Mouse (Mus musculus): Measurements from ENCODE around the gene Adgrg6. TPM values are rescaled to one million over a fixed set of nuclear protein-coding genes. Genes with fewer than 3 reads are reported as not detected.

The Adgrg6 gene
- polyA plus RNA-seq (2015; fragmentation: Nextera tagmentation; extraction: Ambion mirVana) = 0.78 and 0.82 TPM in 2 replicates

DNA sequence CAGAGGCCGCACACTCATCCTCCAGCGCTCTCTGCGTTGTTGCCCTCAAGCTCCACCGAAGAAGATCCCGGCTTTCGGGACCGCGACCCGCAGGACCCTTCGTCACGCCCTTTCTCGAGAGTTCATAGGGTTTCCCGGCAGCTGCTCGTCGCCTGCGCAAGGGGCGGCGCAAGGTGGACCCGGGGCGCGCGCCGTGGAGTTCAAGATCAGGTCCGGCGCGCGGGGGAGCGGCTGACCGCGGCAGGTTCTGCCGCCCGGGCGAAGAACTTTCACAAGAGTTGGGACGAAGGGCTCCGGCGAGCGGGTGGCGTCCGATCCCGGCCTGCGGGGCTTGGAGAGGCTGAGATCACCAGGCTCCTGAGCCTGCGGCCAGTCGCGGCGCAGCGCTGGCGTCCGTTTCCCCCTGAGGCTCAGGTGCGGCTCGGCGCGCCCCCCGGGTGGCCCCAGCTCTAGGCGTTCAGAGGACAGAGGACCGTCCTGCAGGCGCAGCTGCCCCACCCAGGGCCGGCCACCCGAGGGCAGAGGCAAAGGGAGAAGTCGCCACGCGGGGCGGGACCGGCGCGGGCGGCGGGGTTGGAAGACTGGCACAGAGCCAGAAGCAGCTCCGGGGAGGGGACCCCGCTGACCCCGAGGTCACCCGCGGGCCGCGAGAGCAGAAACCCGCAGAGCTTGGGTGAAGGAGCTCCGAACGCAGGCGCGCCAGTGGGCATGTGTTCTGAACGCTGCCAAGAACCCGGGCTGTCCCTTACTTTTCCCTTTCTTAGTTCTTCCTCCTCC lies at the start of gene Adgrg6:
Gene Adgrg6 (minus strand): TSS at position 719 of the 777 bp plus-strand sequence.
- ATAC-seq (ENCODE audit: low read depth) (peak; percentile 39; the same call in 1 of the 2 replicates), DNase-seq (no peak)
- Histone ChIP-seq H3K4me1 (replicated peaks) (no peaks in the 10 kb centered on the region), H3K4me3 (replicated peaks) (peak within 1 kb of the TSS; percentile 58), H3K36me3 (no peaks in the 10 kb centered on the region), H3K4me2 (peak within 1 kb of the TSS; percentile 72), H3K27me3 (peaks cover 32% of the 10 kb centered on the region), H3K9me3 (replicated peaks) (no peaks in the 10 kb centered on the region), H3K9ac (0 out of 2 replicates have a peak within 1 kb of the TSS, but pooled peaks have one; percentile 13), H3K27ac (no peak within 1 kb of the TSS)
- 2% methylated on average over 81 of the region's 81 CpGs for WGBS (ENCODE audit: insufficient replicate concordance)

DNA sequence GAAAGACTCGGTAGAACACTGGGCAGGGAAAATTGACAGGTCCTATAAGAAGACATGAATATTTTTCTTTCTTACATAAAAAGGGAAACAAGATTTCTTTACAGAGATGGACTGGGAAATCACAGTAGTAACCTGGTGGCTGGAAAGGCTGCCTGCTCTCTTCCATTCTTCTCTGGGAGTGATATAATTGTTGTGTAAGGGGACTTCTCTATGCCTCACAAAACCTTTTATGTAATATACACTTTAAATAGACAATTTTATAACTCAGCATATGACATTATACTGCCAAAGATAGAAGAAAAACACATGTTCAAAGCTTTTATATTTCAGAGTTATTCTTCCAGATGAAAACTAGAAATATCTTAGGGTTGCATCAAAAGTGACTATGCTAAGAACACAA lies 46.8 kb upstream of the Adgrg6 start:
- H3K9ac ChIP-seq = no peak overlapping the region
- ATAC-seq (ENCODE audit: low read depth) = no peak
- no peaks in the 10 kb centered on the region for H3K9me3 ChIP-seq (replicated peaks)
- no peak overlapping the region for H3K4me3 ChIP-seq (replicated peaks)
- no peak overlapping the region for H3K27ac ChIP-seq
- H3K36me3 ChIP-seq = no peaks in the 10 kb centered on the region
- H3K27me3 ChIP-seq = no peaks in the 10 kb centered on the region
- H3K4me2 ChIP-seq = no peak overlapping the region
- WGBS (ENCODE audit: insufficient replicate concordance) = 72% methylated on average over 1 of the region's 1 CpGs
- no peak for DNase-seq
- H3K4me1 ChIP-seq (replicated peaks) = no peaks in the 10 kb centered on the region

DNA sequence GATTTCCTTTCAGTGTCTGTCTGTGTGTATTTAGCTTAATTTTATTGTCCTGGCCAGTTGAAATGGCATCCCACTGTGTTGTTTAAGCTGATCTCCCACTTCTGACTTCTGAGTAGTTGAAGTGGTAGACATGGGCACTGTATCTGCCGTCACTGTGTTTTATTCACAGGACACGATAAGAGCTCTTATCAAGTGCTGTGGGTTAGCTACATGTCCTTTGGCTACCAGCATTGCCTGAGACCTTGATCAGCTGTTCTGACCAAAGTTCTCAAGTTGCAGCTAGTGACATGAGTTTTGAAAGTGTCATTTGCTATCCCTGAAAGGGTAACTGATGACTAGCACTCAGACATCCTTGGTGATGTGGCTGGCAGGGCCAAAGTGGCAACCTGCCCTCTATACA lies 45.4 kb upstream of the Adgrg6 start:
- DNase-seq (no peak), ATAC-seq (ENCODE audit: low read depth) (no peak)
- no peaks in the 10 kb centered on the region for H3K36me3 ChIP-seq
- no peaks in the 10 kb centered on the region for H3K9me3 ChIP-seq (replicated peaks)
- WGBS (ENCODE audit: insufficient replicate concordance) = 62% methylated on average over 2 of the region's 2 CpGs
- no peak overlapping the region for H3K9ac ChIP-seq
- no peak overlapping the region for H3K4me2 ChIP-seq
- H3K4me3 ChIP-seq (replicated peaks) = no peak overlapping the region
- no peak overlapping the region for H3K27ac ChIP-seq
- no peaks in the 10 kb centered on the region for H3K27me3 ChIP-seq
- H3K4me1 ChIP-seq (replicated peaks) = no peaks in the 10 kb centered on the region

DNA sequence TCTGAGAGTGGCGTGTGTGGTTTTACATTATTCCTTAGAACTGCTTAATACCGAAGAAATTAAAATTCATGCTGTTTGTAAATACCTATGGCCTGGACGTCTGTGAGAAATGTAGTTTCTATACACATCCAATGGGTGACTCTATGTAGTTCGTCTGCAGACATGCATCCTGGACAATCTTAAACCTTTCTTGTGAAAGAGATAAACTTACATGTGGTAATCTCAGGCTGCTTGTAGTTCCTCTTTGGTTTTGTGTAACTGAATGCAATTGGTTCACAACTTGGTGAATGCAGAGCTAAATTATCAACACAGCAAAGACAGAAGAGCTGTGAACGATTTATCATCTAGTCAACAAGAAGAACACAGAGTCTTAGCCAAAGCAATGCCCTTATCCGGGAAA lies 44.2 kb upstream of the Adgrg6 start:
- Histone ChIP-seq H3K27ac (no peak overlapping the region), H3K36me3 (no peaks in the 10 kb centered on the region), H3K4me2 (no peak overlapping the region), H3K4me3 (replicated peaks) (no peak overlapping the region), H3K4me1 (replicated peaks) (no peaks in the 10 kb centered on the region), H3K9ac (no peak overlapping the region), H3K9me3 (replicated peaks) (no peaks in the 10 kb centered on the region), H3K27me3 (no peaks in the 10 kb centered on the region)
- DNase-seq = no peak
- ATAC-seq (ENCODE audit: low read depth) = no peak
- 60% methylated on average over 6 of the region's 6 CpGs for WGBS (ENCODE audit: insufficient replicate concordance)

DNA sequence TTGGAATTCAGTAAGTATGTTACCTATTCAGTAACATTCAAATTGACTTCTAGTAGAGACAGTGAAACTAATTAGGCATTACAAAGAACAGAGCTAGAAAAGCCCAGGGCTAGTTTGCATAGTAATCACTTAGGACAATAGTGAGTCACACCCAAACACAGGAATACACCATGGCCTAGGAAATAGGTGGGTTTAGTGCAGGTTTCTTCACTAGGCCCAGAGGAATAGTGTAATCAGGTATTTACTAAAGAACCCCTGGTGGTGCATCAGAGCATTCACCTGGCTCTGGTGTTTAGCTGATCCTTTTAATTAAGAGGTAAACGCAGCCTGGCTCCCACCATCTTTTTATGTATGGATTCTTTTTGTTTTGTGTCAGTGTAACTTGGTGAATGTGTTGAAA lies 38.0 kb upstream of the Adgrg6 start:
- Histone ChIP-seq H3K9ac (no peak overlapping the region), H3K36me3 (no peaks in the 10 kb centered on the region), H3K4me2 (no peak overlapping the region), H3K4me3 (replicated peaks) (no peak overlapping the region), H3K4me1 (replicated peaks) (no peaks in the 10 kb centered on the region), H3K27ac (no peak overlapping the region), H3K9me3 (replicated peaks) (no peaks in the 10 kb centered on the region), H3K27me3 (no peaks in the 10 kb centered on the region)
- DNase-seq (no peak), ATAC-seq (ENCODE audit: low read depth) (no peak)
- WGBS (ENCODE audit: insufficient replicate concordance) = 78% methylated on average over 1 of the region's 1 CpGs

DNA sequence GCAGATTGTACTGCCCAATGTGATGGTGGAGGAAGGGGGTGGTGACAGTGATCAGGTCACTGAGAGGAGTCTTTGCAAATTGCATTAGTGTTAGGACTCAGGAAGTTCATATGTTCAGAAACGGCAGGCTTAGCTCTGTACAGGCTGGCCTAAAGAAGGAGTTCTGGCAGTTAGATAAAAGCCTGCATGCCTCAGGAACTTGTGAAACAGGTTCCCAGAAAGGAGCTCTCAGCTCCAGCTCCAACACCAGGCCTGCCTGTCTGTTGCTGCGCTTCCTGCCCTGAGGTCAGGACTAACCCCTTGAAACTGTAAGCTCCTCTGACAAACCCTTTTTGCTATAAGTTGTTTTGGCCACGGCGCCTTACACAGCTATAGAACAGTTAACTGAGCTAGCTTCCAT lies 28.8 kb upstream of the Adgrg6 start:
- Histone ChIP-seq H3K4me2 (no peak overlapping the region), H3K36me3 (no peaks in the 10 kb centered on the region), H3K9me3 (replicated peaks) (no peaks in the 10 kb centered on the region), H3K27me3 (no peaks in the 10 kb centered on the region), H3K9ac (no peak overlapping the region), H3K4me3 (replicated peaks) (no peak overlapping the region), H3K27ac (no peak overlapping the region), H3K4me1 (replicated peaks) (no peaks in the 10 kb centered on the region)
- WGBS (ENCODE audit: insufficient replicate concordance) = 60% methylated on average over 4 of the region's 4 CpGs
- DNase-seq = no peak
- no peak for ATAC-seq (ENCODE audit: low read depth)

DNA sequence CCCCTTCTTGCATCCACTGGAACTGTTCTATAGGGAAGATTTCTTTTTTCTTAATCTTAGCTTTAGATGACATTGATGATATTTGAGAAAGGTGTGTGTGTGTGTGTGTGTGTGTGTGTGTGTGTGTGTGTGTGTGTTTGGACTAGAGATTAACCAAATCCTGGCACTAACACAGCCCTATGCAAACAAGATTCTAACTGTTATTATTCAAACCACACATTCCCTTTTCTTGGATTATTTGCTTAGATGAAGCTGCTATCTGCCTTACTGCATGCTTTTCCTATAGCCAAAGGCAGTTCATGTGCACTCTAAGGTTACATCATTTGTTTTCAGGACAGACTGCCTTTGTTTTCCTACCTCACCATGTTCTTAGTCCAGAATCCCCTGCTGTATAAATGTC lies 25.7 kb upstream of the Adgrg6 start:
- ATAC-seq (ENCODE audit: low read depth) (no peak), DNase-seq (no peak)
- Histone ChIP-seq H3K9ac (no peak overlapping the region), H3K36me3 (no peaks in the 10 kb centered on the region), H3K27ac (no peak overlapping the region), H3K4me3 (replicated peaks) (no peak overlapping the region), H3K4me1 (replicated peaks) (no peaks in the 10 kb centered on the region), H3K27me3 (no peaks in the 10 kb centered on the region), H3K9me3 (replicated peaks) (no peaks in the 10 kb centered on the region), H3K4me2 (no peak overlapping the region)

DNA sequence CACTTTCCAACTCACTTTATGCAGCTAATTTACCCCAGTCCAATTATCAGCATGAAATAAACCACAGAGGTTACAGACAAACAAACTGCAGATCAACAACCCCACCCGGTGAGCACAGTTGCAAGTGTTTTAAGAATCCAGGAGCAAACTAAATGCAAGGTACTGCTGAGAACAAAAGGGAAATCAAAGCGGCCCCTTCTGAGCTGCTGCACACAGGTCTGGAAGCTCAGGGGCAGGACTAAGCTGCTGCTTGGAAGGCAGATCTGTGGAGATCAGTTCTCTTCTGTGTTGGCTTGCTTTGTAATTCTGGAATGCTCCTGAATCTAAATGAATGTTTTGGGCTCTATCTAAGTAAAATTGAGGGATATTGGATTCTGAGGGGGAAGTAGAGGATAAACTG lies 25.2 kb upstream of the Adgrg6 start:
- no peak overlapping the region for H3K27ac ChIP-seq
- no peak for DNase-seq
- no peaks in the 10 kb centered on the region for H3K27me3 ChIP-seq
- no peak overlapping the region for H3K9ac ChIP-seq
- H3K36me3 ChIP-seq = no peaks in the 10 kb centered on the region
- H3K4me2 ChIP-seq = no peak overlapping the region
- 18% methylated on average over 2 of the region's 2 CpGs for WGBS (ENCODE audit: insufficient replicate concordance)
- no peaks in the 10 kb centered on the region for H3K4me1 ChIP-seq (replicated peaks)
- ATAC-seq (ENCODE audit: low read depth) = no peak
- H3K4me3 ChIP-seq (replicated peaks) = no peak overlapping the region
- no peaks in the 10 kb centered on the region for H3K9me3 ChIP-seq (replicated peaks)

DNA sequence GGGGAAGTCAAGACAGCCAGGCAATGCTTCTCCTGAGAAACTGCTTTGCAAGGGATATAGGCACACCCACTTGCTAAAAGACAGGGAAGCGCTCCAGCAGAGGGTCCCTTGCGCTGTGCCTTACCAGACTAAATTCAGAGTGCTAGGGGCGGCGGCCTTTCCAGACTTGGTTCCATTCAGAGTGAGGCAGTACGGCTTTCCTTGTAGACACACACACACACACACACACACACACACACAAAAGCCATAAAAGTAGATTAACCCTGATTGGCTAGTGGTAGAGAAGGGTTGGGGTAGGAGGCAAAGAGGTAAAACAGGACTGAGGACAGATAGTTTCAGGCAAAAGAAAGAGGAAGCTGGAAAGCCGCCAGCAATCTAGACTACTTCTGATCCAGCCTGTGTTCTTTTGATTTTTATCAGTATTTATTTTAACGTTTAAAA lies 672 bp upstream of the Adgrg6 start:
- no peak for ATAC-seq (ENCODE audit: low read depth)
- H3K4me2 ChIP-seq = no peak overlapping the region
- no peak overlapping the region for H3K27ac ChIP-seq
- WGBS (ENCODE audit: insufficient replicate concordance) = 21% methylated on average over 7 of the region's 7 CpGs
- no peak overlapping the region for H3K9ac ChIP-seq
- no peaks in the 10 kb centered on the region for H3K36me3 ChIP-seq
- H3K9me3 ChIP-seq (replicated peaks) = no peaks in the 10 kb centered on the region
- no peak for DNase-seq
- H3K4me1 ChIP-seq (replicated peaks) = no peaks in the 10 kb centered on the region
- H3K4me3 ChIP-seq (replicated peaks) = no peak overlapping the region
- peaks cover 32% of the 10 kb centered on the region for H3K27me3 ChIP-seq

DNA sequence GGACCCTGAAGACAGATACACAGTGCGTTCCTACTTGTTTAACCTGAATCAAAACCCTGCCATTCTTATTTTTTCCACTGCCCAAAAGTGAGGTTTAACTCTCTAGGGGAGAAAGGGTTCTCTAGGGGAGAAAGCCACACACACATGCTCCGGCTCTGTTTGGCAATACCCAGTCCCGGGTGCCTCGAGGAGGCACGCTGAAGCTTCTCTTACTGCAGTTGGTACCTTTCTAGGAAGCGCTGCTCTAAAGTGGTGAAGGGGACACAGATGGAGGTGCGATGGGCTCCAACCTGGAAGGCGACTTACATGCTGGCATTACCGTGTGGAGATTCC lies 885 bp downstream of the Adgrg6 start:
- no peak overlapping the region for H3K9ac ChIP-seq
- H3K27ac ChIP-seq = no peak overlapping the region
- H3K27me3 ChIP-seq = peaks cover 32% of the 10 kb centered on the region
- no peaks in the 10 kb centered on the region for H3K4me1 ChIP-seq (replicated peaks)
- H3K36me3 ChIP-seq = no peaks in the 10 kb centered on the region
- ATAC-seq (ENCODE audit: low read depth) (no peak), DNase-seq (no peak)
- WGBS (ENCODE audit: insufficient replicate concordance) = 7% methylated on average over 9 of the region's 9 CpGs
- H3K9me3 ChIP-seq (replicated peaks) = no peaks in the 10 kb centered on the region
- peak overlapping the region; percentile 72 for H3K4me2 ChIP-seq
- H3K4me3 ChIP-seq (replicated peaks) = peak overlapping the region; percentile 58

DNA sequence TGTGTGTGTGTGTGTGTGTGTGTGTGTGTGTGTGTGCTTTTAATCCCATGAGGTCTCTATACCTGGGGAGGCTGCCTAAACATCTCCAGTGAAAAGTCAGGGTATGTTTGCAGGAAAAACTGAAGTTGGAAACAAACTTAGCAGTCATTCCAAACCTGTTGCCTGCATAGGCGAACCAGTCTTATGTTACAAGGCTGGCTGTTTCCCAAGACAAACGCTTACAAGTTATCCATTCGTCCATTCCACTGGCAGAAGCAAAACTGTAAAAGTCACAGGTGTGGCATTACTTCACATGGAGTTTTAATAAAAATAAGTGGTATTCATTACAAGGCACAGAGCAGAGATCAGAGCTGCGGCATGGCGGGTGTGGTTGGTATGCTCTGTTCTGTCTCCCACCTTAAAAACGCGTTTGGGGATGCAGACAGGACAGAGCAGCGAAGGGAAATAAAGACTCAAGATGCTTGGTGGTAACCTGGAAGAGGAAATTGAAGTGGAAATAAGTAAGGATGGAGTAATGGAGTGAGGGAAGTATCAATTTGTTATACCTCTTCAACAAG lies 1.9 kb downstream of the Adgrg6 start:
- ATAC-seq (ENCODE audit: low read depth) (no peak), DNase-seq (no peak)
- Histone ChIP-seq H3K27me3 (peaks cover 32% of the 10 kb centered on the region), H3K4me2 (no peak overlapping the region), H3K4me1 (replicated peaks) (no peaks in the 10 kb centered on the region), H3K9me3 (replicated peaks) (no peaks in the 10 kb centered on the region), H3K4me3 (replicated peaks) (no peak overlapping the region), H3K9ac (no peak overlapping the region), H3K27ac (no peak overlapping the region), H3K36me3 (no peaks in the 10 kb centered on the region)
- WGBS (ENCODE audit: insufficient replicate concordance) = 57% methylated on average over 8 of the region's 8 CpGs

DNA sequence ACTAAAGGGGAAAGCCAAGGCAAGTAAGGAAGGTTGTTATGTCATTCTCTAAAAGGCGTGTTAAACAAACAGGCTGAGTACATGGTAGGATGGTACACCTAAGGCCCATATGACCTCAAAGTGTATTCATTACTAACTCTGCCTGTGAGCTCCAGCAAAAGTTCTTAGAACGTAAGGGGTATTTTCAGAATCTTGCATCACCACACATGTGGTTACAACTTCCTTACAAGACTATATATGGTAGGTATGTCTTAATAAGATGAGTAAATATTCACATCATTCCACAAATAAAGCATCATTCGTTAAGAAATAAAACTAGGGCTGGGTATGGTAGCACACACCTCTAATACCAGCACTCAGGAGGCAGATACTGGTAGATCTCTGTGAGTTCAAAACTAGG lies 8.4 kb downstream of the Adgrg6 start:
- no peak overlapping the region for H3K4me3 ChIP-seq (replicated peaks)
- no peaks in the 10 kb centered on the region for H3K4me1 ChIP-seq (replicated peaks)
- ATAC-seq (ENCODE audit: low read depth) (no peak), DNase-seq (no peak)
- no peak overlapping the region for H3K4me2 ChIP-seq
- no peak overlapping the region for H3K9ac ChIP-seq
- H3K27me3 ChIP-seq = no peaks in the 10 kb centered on the region
- 52% methylated on average over 3 of the region's 3 CpGs for WGBS (ENCODE audit: insufficient replicate concordance)
- H3K27ac ChIP-seq = no peak overlapping the region
- H3K9me3 ChIP-seq (replicated peaks) = no peaks in the 10 kb centered on the region
- no peaks in the 10 kb centered on the region for H3K36me3 ChIP-seq

Measured in liver, embryonic 13.5 days (tissue).